Mouse (Mus musculus) CD4-positive helper T cell, adult 2 months (primary cell): ENCODE data around the gene Olfr1223.
"Not testable (repeated sequence)": the region's sequence is repeated elsewhere in the genome, so short reads cannot be mapped to it uniquely, and the experiment has no call there.

Source experiments
- DNase-seq: peaks from one replicate; pipeline ENCODE4 v3.0.0-alpha.2; 2012; ENCODE audit warnings: low read depth, missing footprints, low spot score

Olfr1223 gene

DNA sequence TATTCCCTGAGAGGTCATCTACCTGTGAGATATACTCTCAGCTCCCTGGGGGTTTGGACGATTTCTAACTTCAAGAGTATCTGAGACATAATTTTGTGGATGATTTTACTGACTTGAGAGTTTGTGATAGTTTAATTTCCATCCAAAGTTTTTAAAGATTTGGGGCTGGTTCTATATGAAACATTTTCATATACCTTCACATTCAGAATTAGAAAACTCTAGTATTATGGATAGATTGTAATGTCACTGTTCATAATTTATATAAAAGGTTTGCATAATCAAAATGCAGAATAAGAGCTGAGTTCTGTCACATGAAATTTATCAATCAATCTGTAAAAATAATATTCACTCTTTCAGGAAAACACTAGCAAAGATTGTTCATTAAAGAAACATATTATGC, at the start of gene Olfr1223:
Gene Olfr1223 (minus strand): TSS at position 101 of the 400 bp plus-strand sequence.
- no peak for DNase-seq

DNA sequence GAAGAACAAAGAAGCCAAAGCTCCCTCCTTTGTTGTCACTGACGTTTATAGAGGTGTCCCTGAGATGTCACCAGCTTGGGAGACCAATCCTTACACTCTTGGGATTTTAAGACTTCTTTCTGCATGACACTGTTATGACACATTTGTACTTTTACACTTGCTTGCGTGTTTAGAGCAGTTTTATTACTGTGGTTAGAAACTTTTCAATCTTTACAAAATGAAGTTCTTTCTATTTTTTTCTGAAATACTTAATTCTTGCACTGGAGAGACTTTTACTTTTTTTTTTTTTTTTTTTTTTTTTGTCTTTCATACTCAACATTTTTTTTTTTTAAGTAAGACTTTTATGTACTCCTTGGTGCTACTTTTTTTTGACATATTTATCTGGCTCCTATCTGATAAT, 48.6 kb upstream of the Olfr1223 start, which contains the start of gene Olfr1226:
Gene Olfr1226 (minus strand): TSS at position 101 of the 400 bp plus-strand sequence.
- no peak for DNase-seq

DNA sequence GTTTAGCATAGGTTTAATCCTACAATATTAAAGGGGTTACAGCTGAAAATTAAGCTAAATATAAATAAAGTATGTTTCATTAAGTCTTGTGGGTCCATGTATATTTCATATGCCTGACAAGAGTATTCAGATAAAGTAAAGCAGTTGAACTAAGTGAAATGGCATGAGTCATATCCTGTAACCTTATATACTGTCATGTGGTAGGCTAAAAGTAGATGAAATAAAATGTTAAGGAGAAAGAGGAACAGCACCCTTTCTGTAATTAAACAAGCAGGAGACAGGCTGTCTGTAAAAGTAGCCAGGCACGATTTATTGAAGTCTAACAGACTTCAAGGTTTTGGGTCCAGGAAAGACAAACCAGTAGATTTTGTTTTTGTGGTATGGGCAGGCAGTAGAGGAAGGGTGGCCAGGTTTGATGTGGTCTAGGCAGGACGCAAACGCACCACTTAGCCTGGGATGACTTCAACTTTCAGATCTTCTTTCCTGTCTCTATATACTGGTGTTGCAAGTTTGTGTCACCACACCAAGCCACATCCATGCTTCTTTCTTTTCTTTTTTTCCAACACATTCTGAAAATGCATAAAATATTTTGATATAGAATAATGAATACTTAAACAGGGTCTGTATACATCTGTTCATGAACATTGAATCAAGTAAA, 45.1 kb upstream of the Olfr1223 start:
- DNase-seq, result no peak

DNA sequence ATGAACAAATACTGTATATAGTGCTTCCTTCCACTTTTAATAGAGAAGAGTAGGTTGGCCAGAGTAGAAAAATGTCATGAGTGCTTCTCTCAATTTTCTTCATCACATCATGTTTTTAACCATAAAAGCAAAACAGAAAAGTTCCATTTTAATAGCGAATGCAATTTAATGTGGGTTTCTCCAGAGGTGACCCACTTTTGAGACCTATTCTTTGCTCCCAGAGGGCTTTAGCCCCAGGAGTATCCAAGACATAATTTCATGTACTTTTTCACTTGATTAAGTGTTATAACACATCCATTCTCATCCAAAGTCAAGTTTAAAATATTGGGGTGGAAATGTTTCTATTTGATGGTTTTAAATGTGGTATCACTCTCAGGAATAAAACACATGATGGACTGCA, 23.2 kb upstream of the Olfr1223 start, which contains the start of gene Olfr1225:
Gene Olfr1225 (minus strand): TSS at position 101 of the 400 bp plus-strand sequence.
- no peak for DNase-seq

DNA sequence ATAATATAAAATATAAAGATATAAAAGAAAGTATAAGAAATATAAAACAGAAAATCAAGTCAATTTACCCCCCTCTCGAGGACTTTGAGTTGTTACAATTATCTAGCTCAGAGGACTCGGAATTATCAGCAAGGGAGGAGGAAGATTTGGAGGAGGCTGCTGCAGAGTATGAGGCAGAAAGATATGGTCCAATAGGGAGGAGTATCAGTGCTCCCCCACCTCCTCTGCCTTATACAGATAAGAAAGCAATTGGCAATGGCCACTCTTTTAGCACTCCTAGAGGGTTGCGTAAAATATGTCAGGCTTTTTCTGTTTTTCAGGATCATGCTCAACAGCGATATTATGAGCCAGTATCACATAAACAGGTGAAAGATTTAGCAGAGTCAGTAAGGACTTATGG, 13.4 kb upstream of the Olfr1223 start:
- not testable (repeated sequence) for DNase-seq

DNA sequence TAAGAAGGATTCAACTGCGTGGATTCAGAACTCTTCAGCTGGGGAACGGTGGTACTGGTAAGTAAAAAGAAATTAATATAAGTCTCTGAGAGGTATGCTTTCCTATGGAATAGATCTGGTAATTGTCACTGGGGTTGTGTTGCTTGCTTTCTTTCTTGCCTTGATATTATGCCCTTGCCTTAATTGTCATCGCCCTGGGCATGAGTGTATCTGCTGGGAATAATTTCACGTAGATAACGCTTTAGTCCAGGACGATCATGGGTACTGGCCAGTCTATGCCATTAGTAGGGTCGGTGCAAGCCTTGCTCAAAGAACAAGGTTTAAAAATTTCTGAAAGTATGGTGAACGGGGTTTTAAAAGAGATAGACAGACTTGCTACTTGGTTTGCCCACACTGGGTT, 12.6 kb upstream of the Olfr1223 start, which contains the start of gene Olfr1224-ps1:
Gene Olfr1224-ps1 (minus strand): TSS at position 101 of the 400 bp plus-strand sequence.
- DNase-seq, result not testable (repeated sequence)

DNA sequence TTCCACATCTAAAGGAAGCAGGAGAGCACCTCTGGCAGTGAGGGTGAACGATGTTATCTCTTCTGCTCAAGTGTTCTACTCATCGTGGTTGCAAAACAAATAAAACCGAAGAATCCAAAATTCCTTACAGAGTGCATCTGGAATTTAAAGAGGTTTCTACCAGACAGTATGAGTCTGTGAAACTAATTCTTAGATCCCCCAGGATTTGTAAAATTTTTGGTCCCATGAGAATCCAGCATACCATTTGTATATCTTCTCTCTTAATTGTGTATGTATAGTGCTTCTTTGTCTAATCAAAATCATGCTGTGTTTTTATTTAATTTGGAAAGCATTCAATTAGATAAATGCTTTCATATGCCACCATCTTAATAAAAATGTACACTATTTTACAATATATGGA, 18.4 kb downstream of the Olfr1223 start, which contains the start of gene Olfr1222:
Gene Olfr1222 (minus strand): TSS at position 101 of the 400 bp plus-strand sequence.
- no peak for DNase-seq

DNA sequence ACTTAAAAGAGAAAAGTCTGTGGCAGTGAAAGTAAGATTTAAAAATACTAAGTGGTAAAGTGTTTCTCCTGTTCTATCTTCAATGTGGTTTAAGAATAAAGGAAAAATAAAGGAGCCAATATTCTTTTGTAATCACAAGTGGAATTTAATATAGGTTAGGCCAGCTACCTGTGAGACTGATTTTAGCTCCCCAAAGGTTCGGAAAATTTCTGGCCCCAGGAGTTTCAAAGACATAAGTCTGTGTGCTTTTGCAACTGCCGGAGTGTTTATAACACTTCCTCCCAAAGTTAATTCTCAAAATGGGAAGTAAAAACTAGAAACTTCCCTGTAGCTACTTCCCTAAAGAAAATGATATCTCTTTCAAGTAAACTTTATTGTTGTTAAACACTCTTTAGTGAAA, 34.2 kb downstream of the Olfr1223 start, which contains the start of gene Olfr1221:
Gene Olfr1221 (minus strand): TSS at position 101 of the 400 bp plus-strand sequence.
- no peak for DNase-seq

DNA sequence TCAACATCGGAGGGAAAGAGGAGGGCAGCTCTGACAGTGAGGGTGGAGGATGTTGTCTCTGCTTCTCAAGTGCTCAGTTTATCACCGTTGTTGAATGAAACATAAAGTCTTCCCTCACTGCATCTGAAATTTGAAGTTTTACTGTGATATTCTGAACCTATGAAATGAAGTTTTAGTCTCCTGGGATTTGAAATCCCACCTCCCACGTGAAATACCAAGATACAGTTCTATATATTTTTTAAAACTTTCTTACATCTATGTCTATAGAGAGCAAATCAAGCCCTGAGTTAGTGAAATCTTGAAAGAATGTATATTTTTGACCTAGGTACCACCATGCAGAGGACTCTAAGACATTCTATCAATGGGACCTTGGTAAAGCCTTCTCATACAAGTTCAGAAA, 44.6 kb downstream of the Olfr1223 start, which contains the start of gene Olfr1220:
Gene Olfr1220 (minus strand): TSS at position 101 of the 400 bp plus-strand sequence.
- no peak for DNase-seq

DNA sequence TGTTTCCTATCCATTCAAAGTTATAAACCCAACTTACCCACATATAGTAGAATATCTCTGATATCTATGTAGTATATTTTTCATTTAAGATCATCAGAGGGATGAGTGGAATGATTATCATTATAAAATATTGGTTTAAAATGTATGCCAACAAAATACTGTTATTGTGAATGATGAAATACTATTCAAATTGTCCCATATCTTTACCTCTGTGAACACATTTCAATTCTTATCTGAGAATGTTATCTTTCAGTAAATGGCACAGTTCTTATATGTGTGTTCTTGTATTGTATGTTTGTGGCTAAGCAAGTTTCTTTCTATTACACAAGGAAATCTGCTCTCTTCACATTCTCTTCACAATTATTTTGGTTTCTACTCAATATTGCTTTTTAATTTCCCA, 45.7 kb downstream of the Olfr1223 start:
- no peak for DNase-seq

DNA sequence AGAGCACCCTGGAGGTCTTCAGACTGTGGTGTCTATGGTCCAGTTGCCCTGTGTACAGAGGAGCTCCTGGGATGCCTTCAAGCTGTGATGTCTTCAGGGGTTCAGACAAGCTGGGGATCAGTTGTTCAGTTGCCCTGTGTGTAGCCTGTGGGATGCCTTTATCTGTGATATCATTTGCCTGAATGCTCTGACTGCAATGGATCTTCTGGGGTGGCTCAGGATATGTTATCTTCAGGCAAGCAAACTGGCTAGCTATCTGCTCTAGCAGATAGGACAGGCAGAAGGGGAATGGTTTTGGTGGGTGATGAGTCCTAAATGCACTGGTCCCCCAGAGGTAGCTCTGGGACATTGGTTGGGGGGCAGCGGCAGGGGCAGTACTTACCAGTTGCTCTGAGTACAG, 57.5 kb downstream of the Olfr1223 start:
- DNase-seq, result no peak
